Mouse (Mus musculus) cerebellum, postnatal 36 days (tissue): Measurements from ENCODE around the gene Ncdn.

ENCODE experiments used
- DNase-seq, 2 experiments: peaks; one replicate each; pipeline ENCODE4 v3.0.0; 2021 to 2022; ENCODE audit warnings: mixed read lengths in 2 of 2

Ncdn gene

GRCm38 (mm10) chr4:126706630-126707438, 46.4 kb downstream of the Ncdn start:
- DNase-seq: no peak

GRCm38 (mm10) chr4:126696908-126697307, 56.3 kb downstream of the Ncdn start:
- no peak for DNase-seq
